ENCODE assay signal across 8 mouse cellular contexts in genomic region chrX:101329372-101330028, GRCm38 (mm10). TPM values are rescaled to one million over a fixed set of nuclear protein-coding genes. Genes with fewer than 3 reads are reported as not detected.
DNase-seq lines count a peak whose midpoint lies in the region; ATAC-seq and TF ChIP-seq lines count a peak whose summit lies in the region.

No protein-coding gene starts in this region.

- H3K27ac ChIP-seq in forebrain, embryonic 10.5 days = peak overlapping the region; percentile 79
- peak overlapping the region; percentile 53 for H3K27ac ChIP-seq in heart, embryonic 16.5 days (ENCODE audit: low read length)
- peak overlapping the region; percentile 43; the same call in 1 of the 2 replicates for H3K27ac ChIP-seq in lung, embryonic 14.5 days (ENCODE audit: low read depth)
- peak overlapping the region; percentile 93 for H3K27ac ChIP-seq in olfactory bulb, adult 2 months (ENCODE audit: insufficient read depth, low read depth, low read length)

- peaks cover 58% of the 10 kb centered on the region for H3K4me1 ChIP-seq in E14TG2a.4 (replicated peaks; ENCODE audit: low read depth, low read length)
- peaks cover 16% of the 10 kb centered on the region for H3K4me1 ChIP-seq in forebrain, embryonic 10.5 days
- peaks cover 4% of the 10 kb centered on the region; the same call in 1 of the 2 replicates for H3K4me1 ChIP-seq in heart, embryonic 16.5 days (ENCODE audit: control insufficient read depth, insufficient read depth, low read length)
- H3K4me1 ChIP-seq in lung, embryonic 14.5 days (ENCODE audit: insufficient read depth) = no peaks in the 10 kb centered on the region
- H3K4me1 ChIP-seq in olfactory bulb, adult 2 months (ENCODE audit: control insufficient read depth, insufficient read depth, low read length) = 0 out of 2 replicates have a peak, but pooled peaks cover 3% of the 10 kb centered on the region

- no peak overlapping the region for H3K4me2 ChIP-seq in heart, embryonic 16.5 days (ENCODE audit: low read depth, low read length)
- H3K4me2 ChIP-seq in lung, embryonic 14.5 days = 0 out of 2 replicates have a peak overlapping the region, but pooled peaks have one; percentile 8

- no peak overlapping the region for H3K4me3 ChIP-seq in E14TG2a.4 (replicated peaks; ENCODE audit: low read length)
- no peak overlapping the region for H3K4me3 ChIP-seq in forebrain, embryonic 10.5 days
- no peak overlapping the region for H3K4me3 ChIP-seq in heart, embryonic 16.5 days (ENCODE audit: low read length)
- no peak overlapping the region for H3K4me3 ChIP-seq in lung, embryonic 14.5 days (ENCODE audit: low read depth, low read length)
- no peak overlapping the region for H3K4me3 ChIP-seq in olfactory bulb, adult 2 months (ENCODE audit: insufficient read depth, low read depth, low read length)

- no peak for ATAC-seq in heart, embryonic 16.5 days (replicated peaks; ENCODE audit: extremely low read depth, insufficient read depth, low FRiP score)
- no peak for ATAC-seq in lung, embryonic 14.5 days (ENCODE audit: insufficient read depth)

- H3K36me3 ChIP-seq in E14TG2a.4 (ENCODE audit: insufficient read depth, low read length) = no peaks in the 10 kb centered on the region
- no peaks in the 10 kb centered on the region for H3K36me3 ChIP-seq in forebrain, embryonic 10.5 days (replicated peaks)
- H3K36me3 ChIP-seq in heart, embryonic 16.5 days (ENCODE audit: control insufficient read depth, insufficient read depth) = no peaks in the 10 kb centered on the region
- no peaks in the 10 kb centered on the region for H3K36me3 ChIP-seq in lung, embryonic 14.5 days (ENCODE audit: insufficient read depth)

- no peaks in the 10 kb centered on the region for H3K9me3 ChIP-seq in E14TG2a.4 (ENCODE audit: low read length)
- H3K9me3 ChIP-seq in forebrain, embryonic 10.5 days = no peaks in the 10 kb centered on the region
- no peaks in the 10 kb centered on the region for H3K9me3 ChIP-seq in heart, embryonic 16.5 days (replicated peaks; ENCODE audit: control insufficient read depth, low read length)
- no peaks in the 10 kb centered on the region for H3K9me3 ChIP-seq in lung, embryonic 14.5 days (ENCODE audit: low read depth, low read length)

- WGBS in forebrain, embryonic 10.5 days = 23% methylated on average over 8 of the region's 10 CpGs
- 16% methylated on average over 7 of the region's 10 CpGs for WGBS in heart, embryonic 16.5 days
- WGBS in large intestine, adult 2 months = 23% methylated on average over 9 of the region's 10 CpGs
- 13% methylated on average over 10 of the region's 10 CpGs for WGBS in lung, embryonic 14.5 days
- WGBS in olfactory bulb, adult 2 months = 16% methylated on average over 9 of the region's 10 CpGs

- peak; percentile 81 for DNase-seq in brain, embryonic 14.5 days (ENCODE audit: low read depth)
- DNase-seq in forebrain, embryonic 10.5 days (ENCODE audit: extremely low spot score, low spot score) = peak; percentile 69
- peak; percentile 16 for DNase-seq in large intestine, adult 2 months (ENCODE audit: low read depth, low spot score)
- peak; percentile 88 for DNase-seq in lung, embryonic 14.5 days
- peak; percentile 43 for DNase-seq in thymus, postnatal 14 days

- peak overlapping the region; percentile 57 for H3K9ac ChIP-seq in heart, embryonic 16.5 days (ENCODE audit: low read length)
- H3K9ac ChIP-seq in lung, embryonic 14.5 days = no peak overlapping the region

- TF ChIP-seq POLR2A in brain, embryonic 14.5 days (IDR thresholded peaks at IDR 0.05; ENCODE audit: borderline replicate concordance, extremely low read depth, insufficient read depth, insufficient read length, poor library complexity, severe bottlenecking) = no peak
- TF ChIP-seq POLR2A in olfactory bulb, adult 2 months (IDR thresholded peaks at IDR 0.05; ENCODE audit: insufficient read depth, low read depth, low read length) = no peak

- no peaks in the 10 kb centered on the region for H3K27me3 ChIP-seq in E14TG2a.4 (ENCODE audit: insufficient read depth, low read length)
- peaks cover 13% of the 10 kb centered on the region; the same call in 1 of the 2 replicates for H3K27me3 ChIP-seq in forebrain, embryonic 10.5 days (ENCODE audit: poor library complexity, severe bottlenecking)
- H3K27me3 ChIP-seq in heart, embryonic 16.5 days (ENCODE audit: control insufficient read depth, insufficient read depth, low read length) = no peaks in the 10 kb centered on the region
- no peaks in the 10 kb centered on the region for H3K27me3 ChIP-seq in lung, embryonic 14.5 days (ENCODE audit: insufficient read depth, low read length)

- TF ChIP-seq CTCF in E14TG2a.4 (conservative IDR thresholded peaks at IDR 0.05; ENCODE audit: low read length) = peak; percentile 67
- TF ChIP-seq CTCF in brain, embryonic 14.5 days (IDR thresholded peaks at IDR 0.05; ENCODE audit: borderline replicate concordance, extremely low read depth, insufficient read depth, insufficient read length) = peak; percentile 75; the same call in 1 of the 2 replicates
- TF ChIP-seq CTCF in lung, embryonic 14.5 days (IDR thresholded peaks at IDR 0.05; ENCODE audit: low read depth) = peak; percentile 85
- no peak for TF ChIP-seq CTCF in olfactory bulb, adult 2 months (IDR thresholded peaks at IDR 0.05; ENCODE audit: insufficient read depth, low read depth, low read length)

RNA-seq across cellular contexts. Expression of gene Nlgn3, which starts 30.5 kb away (rescaled TPM):
- 35.0 and 54.4 TPM in 2 replicates for polyA plus RNA-seq in brain, embryonic 14.5 days (2012; rRNA removed)
- polyA plus RNA-seq in forebrain, embryonic 10.5 days (2016; fragmentation: Nextera tagmentation; extraction: Ambion mirVana) = 9.6 and 11.1 TPM in 2 replicates
- 1.9 and 2.0 TPM in 2 replicates for polyA plus RNA-seq in heart, embryonic 16.5 days (2015; fragmentation: Nextera tagmentation; extraction: Ambion mirVana)
- polyA plus RNA-seq in large intestine, adult 2 months (2012; rRNA removed) = 0.10 and 0.26 TPM in 2 replicates
- polyA plus RNA-seq in lung, embryonic 14.5 days (2014; fragmentation: Nextera tagmentation; extraction: Ambion mirVana) = 9.6 and 10.6 TPM in 2 replicates
- not detected in 2 replicates for polyA plus RNA-seq in olfactory bulb, adult 2 months (2012; ENCODE audit: insufficient read depth, insufficient read length, low replicate concordance, missing spikeins)

RNA-seq across cellular contexts. Expression of gene Gjb1, which starts 46.7 kb away (rescaled TPM):
- 0.33 and 0.66 TPM in 2 replicates for polyA plus RNA-seq in brain, embryonic 14.5 days (2012; rRNA removed)
- polyA plus RNA-seq in forebrain, embryonic 10.5 days (2016; fragmentation: Nextera tagmentation; extraction: Ambion mirVana) = not detected in 2 replicates
- 0.10 and 0.60 TPM in 2 replicates for polyA plus RNA-seq in heart, embryonic 16.5 days (2015; fragmentation: Nextera tagmentation; extraction: Ambion mirVana)
- polyA plus RNA-seq in large intestine, adult 2 months (2012; rRNA removed) = 88.4 and 102 TPM in 2 replicates
- 0.67 and 0.83 TPM in 2 replicates for polyA plus RNA-seq in lung, embryonic 14.5 days (2014; fragmentation: Nextera tagmentation; extraction: Ambion mirVana)
- polyA plus RNA-seq in olfactory bulb, adult 2 months (2012; ENCODE audit: insufficient read depth, insufficient read length, low replicate concordance, missing spikeins) = not detected in 2 replicates

RNA-seq across cellular contexts. Expression of gene Med12, which starts 55.7 kb away (rescaled TPM):
- polyA plus RNA-seq in brain, embryonic 14.5 days (2012; rRNA removed) = 63.6 and 77.3 TPM in 2 replicates
- polyA plus RNA-seq in forebrain, embryonic 10.5 days (2016; fragmentation: Nextera tagmentation; extraction: Ambion mirVana) = 33.8 and 38.6 TPM in 2 replicates
- 18.9 and 25.2 TPM in 2 replicates for polyA plus RNA-seq in heart, embryonic 16.5 days (2015; fragmentation: Nextera tagmentation; extraction: Ambion mirVana)
- polyA plus RNA-seq in large intestine, adult 2 months (2012; rRNA removed) = 56.7 and 77.4 TPM in 2 replicates
- polyA plus RNA-seq in lung, embryonic 14.5 days (2014; fragmentation: Nextera tagmentation; extraction: Ambion mirVana) = 44.2 and 50.6 TPM in 2 replicates
- polyA plus RNA-seq in olfactory bulb, adult 2 months (2012; ENCODE audit: insufficient read depth, insufficient read length, low replicate concordance, missing spikeins) = not detected in 2 replicates

Comparison
In these comparisons a context has a peak if more than half of its experiments do, and no peak if none do; other contexts are left out.
1. DNase-seq: peak in every context shown above with its lines; median percentile 88 in lung, embryonic 14.5 days; 81 in brain, embryonic 14.5 days; 69 in forebrain, embryonic 10.5 days; 43 in thymus, postnatal 14 days; 16 in large intestine, adult 2 months.
2. H3K27ac ChIP-seq: peak in every context shown above with its lines; median percentile 93 in olfactory bulb, adult 2 months; 79 in forebrain, embryonic 10.5 days; 53 in heart, embryonic 16.5 days; 43 in lung, embryonic 14.5 days.
3. RNA of gene Gjb1, which starts 46.7 kb away (polyA plus RNA-seq): 88.4 to 102 TPM in large intestine, adult 2 months; 0.67 to 0.83 TPM in lung, embryonic 14.5 days, 0.33 to 0.66 TPM in brain, embryonic 14.5 days, 0.10 to 0.60 TPM in heart, embryonic 16.5 days, not detected in forebrain, embryonic 10.5 days and not detected in olfactory bulb, adult 2 months; every median in the first group is over 10 times any median in the second.